Mouse (Mus musculus) G1E-ER4 (cell line): ENCODE data around the gene Zfp872. TPM values are rescaled to one million over a fixed set of nuclear protein-coding genes. Genes with fewer than 3 reads are reported as not detected.

Experiments used
- GATA1 ChIP-seq: IDR thresholded peaks from one replicate; pipeline ENCODE4 v1.8.0; 2012; ENCODE audit warnings: low read length, inconsistent platforms
- polyA plus RNA-seq: library from polyadenylated mRNA; stranded (reverse); fragments of >175 nt; gene quantifications from 2 replicates; pipeline ENCODE4 v1.2.3, GENCODE M21; 2012

Zfp872 gene
- polyA plus RNA-seq, 1 experiment, result not detected

DNA sequence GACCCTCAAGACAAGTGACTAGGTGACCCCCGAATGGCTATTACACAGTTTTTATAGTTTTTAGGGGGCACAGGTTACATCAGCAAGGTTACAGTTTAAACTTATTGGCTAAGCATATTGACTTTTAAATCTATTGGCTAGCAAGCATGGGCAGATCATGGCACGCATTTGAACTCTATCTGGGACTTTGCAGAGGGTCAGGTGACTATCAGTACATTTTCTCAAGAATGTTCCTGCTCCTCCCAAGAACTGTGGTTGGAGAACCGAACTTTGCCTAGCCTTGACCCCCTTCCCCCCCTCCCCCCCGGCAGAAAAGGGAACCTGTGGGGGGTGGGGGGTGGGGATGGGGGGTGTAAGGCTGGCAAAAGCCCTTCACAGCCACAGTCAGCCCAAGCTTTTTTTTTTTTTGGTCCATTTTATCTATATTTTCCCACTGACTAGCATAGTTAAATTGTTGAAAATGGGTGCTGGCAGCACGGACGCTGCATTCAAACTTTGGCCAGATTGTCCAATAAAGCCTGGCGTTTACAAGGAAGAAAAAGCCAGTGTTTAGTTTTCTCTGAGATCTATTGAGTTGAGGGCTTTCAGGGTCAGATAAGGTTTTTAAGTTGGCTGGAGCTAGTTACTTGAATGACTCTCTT lies 41.6 kb downstream of the Zfp872 start:
- no peak for TF ChIP-seq GATA1

GRCm38 (mm10) chr9:22230061-22230460 lies 42.2 kb downstream of the Zfp872 start:
- no peak for TF ChIP-seq GATA1

- TF ChIP-seq GATA1, result no peak
Measured at GRCm38 (mm10) chr9:22230556-22230955, 42.7 kb downstream of the Zfp872 start.

GRCm38 (mm10) chr9:22240001-22240400 lies 52.1 kb downstream of the Zfp872 start:
- TF ChIP-seq GATA1, result no peak

GRCm38 (mm10) chr9:22244242-22244641 lies 56.4 kb downstream of the Zfp872 start:
- no peak for TF ChIP-seq GATA1

Other genes with a start within 250 kb of the Zfp872 start
- gene Swsap1, start 232.3 kb upstream of the Zfp872 start, polyA plus RNA-seq, result 15.1 and 19.9 TPM in 2 replicates
- gene Epor, start 224.6 kb upstream of the Zfp872 start, polyA plus RNA-seq, result 159 and 199 TPM in 2 replicates
- not detected in 2 replicates for gene Rgl3, start 198.6 kb upstream of the Zfp872 start, polyA plus RNA-seq
- 0.05 and 0.06 TPM in 2 replicates for gene Ccdc151, start 185.5 kb upstream of the Zfp872 start, polyA plus RNA-seq
- gene Prkcsh, start 185.3 kb upstream of the Zfp872 start, polyA plus RNA-seq, result 177 and 197 TPM in 2 replicates
- not detected in 2 replicates for gene Elavl3, start 136.1 kb upstream of the Zfp872 start, polyA plus RNA-seq
- not detected in 2 replicates for gene Gm49318, start 116.8 kb upstream of the Zfp872 start, polyA plus RNA-seq
- 17.0 and 20.8 TPM in 2 replicates for gene Zfp653, start 116.7 kb upstream of the Zfp872 start, polyA plus RNA-seq
- gene Ecsit, start 102.7 kb upstream of the Zfp872 start, polyA plus RNA-seq, result 34.1 and 46.0 TPM in 2 replicates
- gene Cnn1, start 88.9 kb upstream of the Zfp872 start, polyA plus RNA-seq, result not detected in 2 replicates
- 67.9 and 125 TPM in 2 replicates for gene Elof1, start 70.9 kb upstream of the Zfp872 start, polyA plus RNA-seq
- 19.9 and 22.9 TPM in 2 replicates for gene Acp5, start 52.4 kb upstream of the Zfp872 start, polyA plus RNA-seq
- 87.8 and 135 TPM in 2 replicates for gene Pigyl, start 31.2 kb upstream of the Zfp872 start, polyA plus RNA-seq
- gene Zfp809, start 37.6 kb downstream of the Zfp872 start, polyA plus RNA-seq, result 6.1 and 8.8 TPM in 2 replicates
- gene Zfp599, start 71.8 kb downstream of the Zfp872 start, polyA plus RNA-seq, result 0.09 TPM in 2 replicates
- gene Zfp810, start 119.6 kb downstream of the Zfp872 start, polyA plus RNA-seq, result 4.2 and 4.8 TPM in 2 replicates
- 8.8 and 12.9 TPM in 2 replicates for gene Anln, start 201.1 kb downstream of the Zfp872 start, polyA plus RNA-seq
- gene 9530077C05Rik, start 223.4 kb downstream of the Zfp872 start, polyA plus RNA-seq, result 0.72 and 1.5 TPM in 2 replicates